Mouse (Mus musculus): ENCODE data around the gene Kif13a. TPM values are rescaled to one million over a fixed set of nuclear protein-coding genes. Genes with fewer than 3 reads are reported as not detected.
A peak's percentile ranks its signal among the peaks of the same experiment; 100 is the strongest.

The Kif13a gene
- total and polyA plus RNA-seq, 2 experiments from 2014 or later, result 13.3 to 21.6 TPM

DNA sequence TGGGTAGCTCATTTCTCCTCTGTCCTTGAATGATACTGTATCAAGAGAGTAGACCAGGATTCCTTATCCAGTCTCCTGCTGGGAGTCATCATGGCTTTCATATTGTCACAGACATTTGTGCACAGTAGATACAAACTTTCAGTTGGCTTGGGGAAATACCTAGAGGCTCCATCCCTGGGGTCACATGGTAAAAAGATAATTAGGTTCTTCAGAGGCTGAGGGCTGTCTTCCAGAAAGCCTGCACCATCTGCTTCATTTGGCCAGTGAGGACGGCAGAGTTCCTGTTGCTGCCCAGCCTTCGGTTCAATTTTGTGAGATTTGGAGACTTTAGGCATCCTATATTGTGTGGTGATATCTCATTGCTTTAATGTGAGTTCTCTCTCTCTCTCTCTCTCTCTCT is 69.8 kb downstream of the Kif13a start:
- H3K4me1 ChIP-seq (ENCODE audit: insufficient read depth, low read length), result no peaks in the 10 kb centered on the region
- H3K9me3 ChIP-seq (ENCODE audit: low read length), result no peaks in the 10 kb centered on the region
- H3K27ac ChIP-seq, result no peak overlapping the region
- no peak overlapping the region for H3K9ac ChIP-seq (replicated peaks; ENCODE audit: low read length)
- no peaks in the 10 kb centered on the region for H3K27me3 ChIP-seq (ENCODE audit: insufficient read depth, low read length)
- no peaks in the 10 kb centered on the region for H3K36me3 ChIP-seq (ENCODE audit: insufficient read depth, low read length)
- DNase-seq (ENCODE audit: low spot score), result peak; percentile 68
- TF ChIP-seq CTCF (IDR thresholded peaks at IDR 0.05; ENCODE audit: low read depth), result no peak
- peak; percentile 29; the same call in 1 of the 2 replicates for ATAC-seq
- WGBS, result 55% methylated on average over 2 of the region's 2 CpGs
- no peak overlapping the region for H3K4me2 ChIP-seq (ENCODE audit: low read depth, low read length)
- H3K4me3 ChIP-seq (ENCODE audit: low read length), result no peak overlapping the region

DNA sequence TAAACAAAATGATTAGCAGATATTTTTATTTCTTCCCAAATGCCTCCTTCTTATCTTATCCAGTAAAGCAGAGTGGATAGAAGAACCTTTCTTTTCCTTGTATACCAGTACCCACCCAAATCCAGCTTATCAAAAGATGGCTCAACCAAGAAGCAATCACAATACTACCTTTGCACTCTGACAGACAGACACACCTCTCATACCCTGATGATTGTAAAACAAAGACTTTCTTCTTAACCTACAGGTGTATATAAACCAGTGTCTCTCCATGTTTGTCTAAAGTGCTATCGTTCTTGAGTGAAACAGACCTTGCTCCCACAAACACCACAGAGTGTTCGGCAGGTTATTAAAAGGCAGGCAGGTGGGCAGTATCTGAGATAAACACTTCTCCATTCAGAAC is 70.5 kb downstream of the Kif13a start:
- no peak overlapping the region for H3K4me3 ChIP-seq (ENCODE audit: low read length)
- no peaks in the 10 kb centered on the region for H3K4me1 ChIP-seq (ENCODE audit: insufficient read depth, low read length)
- H3K9me3 ChIP-seq (ENCODE audit: low read length), result no peaks in the 10 kb centered on the region
- no peak overlapping the region for H3K27ac ChIP-seq
- ATAC-seq, result no peak
- H3K27me3 ChIP-seq (ENCODE audit: insufficient read depth, low read length), result no peaks in the 10 kb centered on the region
- TF ChIP-seq CTCF (IDR thresholded peaks at IDR 0.05; ENCODE audit: low read depth), result no peak
- H3K4me2 ChIP-seq (ENCODE audit: low read depth, low read length), result no peak overlapping the region
- WGBS, result 85% methylated on average over 2 of the region's 2 CpGs
- H3K9ac ChIP-seq (replicated peaks; ENCODE audit: low read length), result no peak overlapping the region
- DNase-seq (ENCODE audit: low spot score), result no peak
- no peaks in the 10 kb centered on the region for H3K36me3 ChIP-seq (ENCODE audit: insufficient read depth, low read length)

DNA sequence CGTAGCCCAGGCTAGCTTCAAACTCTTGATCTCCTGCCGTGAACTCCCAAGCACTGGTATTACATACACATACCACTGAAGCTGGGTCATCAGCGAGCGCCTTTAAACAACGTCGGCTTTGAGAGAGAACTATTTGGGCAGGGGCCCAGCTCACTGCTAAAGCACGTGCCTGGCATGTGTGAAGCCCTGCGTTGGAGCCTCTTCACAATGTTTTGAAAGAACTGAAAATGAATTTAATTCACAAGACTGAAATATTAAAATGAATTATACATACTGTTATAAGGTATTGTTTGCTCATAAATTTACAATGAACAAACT is 70.9 kb downstream of the Kif13a start:
- Histone ChIP-seq H3K4me2 (ENCODE audit: low read depth, low read length) (no peak overlapping the region), H3K4me1 (ENCODE audit: insufficient read depth, low read length) (no peaks in the 10 kb centered on the region), H3K9ac (replicated peaks; ENCODE audit: low read length) (no peak overlapping the region), H3K4me3 (ENCODE audit: low read length) (no peak overlapping the region), H3K36me3 (ENCODE audit: insufficient read depth, low read length) (no peaks in the 10 kb centered on the region), H3K27ac (no peak overlapping the region), H3K9me3 (ENCODE audit: low read length) (no peaks in the 10 kb centered on the region), H3K27me3 (ENCODE audit: insufficient read depth, low read length) (no peaks in the 10 kb centered on the region)
- DNase-seq (ENCODE audit: low spot score) (peak; percentile 38), ATAC-seq (no peak)
- TF ChIP-seq CTCF (IDR thresholded peaks at IDR 0.05; ENCODE audit: low read depth), result no peak
- 64% methylated on average over 8 of the region's 8 CpGs for WGBS

DNA sequence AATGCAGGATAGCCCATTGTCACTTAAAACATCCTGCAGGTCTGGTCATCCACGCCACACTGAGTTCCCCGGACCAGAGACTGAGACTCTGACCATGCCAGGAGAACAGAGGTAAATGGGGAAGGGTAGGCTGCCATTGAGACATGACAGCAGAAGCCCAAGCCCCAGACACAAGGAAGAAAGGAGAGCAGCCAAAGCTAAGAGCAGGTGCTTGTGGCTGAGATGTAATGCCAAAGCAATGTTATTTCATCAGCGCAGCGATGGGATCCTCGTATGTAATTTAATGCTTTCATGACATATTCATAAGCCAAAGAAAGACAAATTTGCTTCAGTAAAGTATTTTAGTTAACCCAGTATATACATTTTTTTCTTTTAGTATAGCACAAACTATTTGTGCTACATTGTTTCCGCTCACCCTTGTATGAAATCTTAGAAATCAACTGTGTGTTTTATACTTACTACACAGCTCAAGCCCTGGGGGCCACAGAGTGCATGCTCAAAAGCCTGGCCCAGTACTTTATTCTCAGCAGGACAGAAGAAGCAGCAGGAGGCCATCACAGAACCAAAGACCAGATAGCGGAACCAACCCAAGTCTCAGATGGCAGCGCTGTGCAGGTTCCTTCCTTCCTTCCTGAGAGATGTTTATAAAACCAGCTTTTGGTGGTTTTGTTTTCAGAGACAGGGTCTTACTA is 71.4 kb downstream of the Kif13a start:
- WGBS, result 77% methylated on average over 8 of the region's 8 CpGs
- ATAC-seq (no peak), DNase-seq (ENCODE audit: low spot score) (no peak)
- H3K4me2 ChIP-seq (ENCODE audit: low read depth, low read length), result no peak overlapping the region
- no peak overlapping the region for H3K27ac ChIP-seq
- no peaks in the 10 kb centered on the region for H3K4me1 ChIP-seq (ENCODE audit: insufficient read depth, low read length)
- H3K27me3 ChIP-seq (ENCODE audit: insufficient read depth, low read length), result no peaks in the 10 kb centered on the region
- no peak overlapping the region for H3K9ac ChIP-seq (replicated peaks; ENCODE audit: low read length)
- no peak overlapping the region for H3K4me3 ChIP-seq (ENCODE audit: low read length)
- no peak for TF ChIP-seq CTCF (IDR thresholded peaks at IDR 0.05; ENCODE audit: low read depth)
- H3K36me3 ChIP-seq (ENCODE audit: insufficient read depth, low read length), result no peaks in the 10 kb centered on the region
- H3K9me3 ChIP-seq (ENCODE audit: low read length), result no peaks in the 10 kb centered on the region

DNA sequence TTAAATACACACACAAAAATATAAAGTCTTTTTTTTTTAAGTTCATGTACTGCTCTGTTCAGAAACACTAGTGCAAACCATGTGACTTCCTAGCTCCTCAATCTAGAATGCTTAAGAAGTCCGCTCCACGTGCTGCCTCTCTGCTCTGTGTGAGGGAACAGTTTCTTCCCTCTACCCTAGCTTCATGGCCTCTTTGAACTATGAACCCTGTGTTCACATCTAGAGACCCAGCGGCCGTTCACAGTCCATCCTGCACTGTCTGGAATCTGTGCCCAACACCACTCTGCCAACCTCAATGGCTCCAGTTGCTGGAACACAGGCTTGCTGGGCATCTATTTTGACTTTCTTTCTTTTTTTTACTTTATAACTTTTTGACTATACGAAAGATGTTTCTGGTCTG is 75.2 kb downstream of the Kif13a start:
- Histone ChIP-seq H3K9me3 (ENCODE audit: low read length) (no peaks in the 10 kb centered on the region), H3K27me3 (ENCODE audit: insufficient read depth, low read length) (no peaks in the 10 kb centered on the region), H3K27ac (no peak overlapping the region), H3K4me2 (ENCODE audit: low read depth, low read length) (no peak overlapping the region), H3K9ac (replicated peaks; ENCODE audit: low read length) (no peak overlapping the region), H3K4me3 (ENCODE audit: low read length) (no peak overlapping the region), H3K36me3 (ENCODE audit: insufficient read depth, low read length) (no peaks in the 10 kb centered on the region), H3K4me1 (ENCODE audit: insufficient read depth, low read length) (no peaks in the 10 kb centered on the region)
- no peak for ATAC-seq
- WGBS, result 87% methylated on average over 5 of the region's 5 CpGs
- TF ChIP-seq CTCF (IDR thresholded peaks at IDR 0.05; ENCODE audit: low read depth), result no peak
- DNase-seq (ENCODE audit: low spot score), result no peak

DNA sequence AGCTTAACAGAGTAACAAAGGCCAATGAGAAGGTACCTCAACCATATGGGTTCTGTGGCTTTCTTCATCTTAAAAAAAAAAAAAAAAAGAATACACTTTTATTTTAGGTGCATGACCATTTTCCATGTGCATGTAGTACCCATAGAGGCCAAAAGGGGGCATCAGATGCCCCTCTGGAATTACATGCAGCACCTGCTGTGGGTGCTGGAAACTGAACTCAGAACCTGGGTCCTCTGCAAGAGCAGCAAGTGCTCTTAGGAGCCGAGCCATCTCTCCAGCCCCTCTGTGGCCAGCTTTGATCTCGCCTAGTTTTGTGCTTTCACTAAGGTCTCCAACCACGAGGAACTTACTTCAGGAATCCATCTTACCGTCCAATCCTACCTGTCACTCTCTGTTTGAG is 77.2 kb downstream of the Kif13a start:
- no peaks in the 10 kb centered on the region for H3K4me1 ChIP-seq (ENCODE audit: insufficient read depth, low read length)
- no peak overlapping the region for H3K9ac ChIP-seq (replicated peaks; ENCODE audit: low read length)
- no peak overlapping the region for H3K4me3 ChIP-seq (ENCODE audit: low read length)
- no peaks in the 10 kb centered on the region for H3K9me3 ChIP-seq (ENCODE audit: low read length)
- no peak for ATAC-seq
- H3K27ac ChIP-seq, result no peak overlapping the region
- H3K4me2 ChIP-seq (ENCODE audit: low read depth, low read length), result no peak overlapping the region
- H3K27me3 ChIP-seq (ENCODE audit: insufficient read depth, low read length), result no peaks in the 10 kb centered on the region
- no peaks in the 10 kb centered on the region for H3K36me3 ChIP-seq (ENCODE audit: insufficient read depth, low read length)
- DNase-seq (ENCODE audit: low spot score), result no peak
- peak; percentile 24; the same call in 1 of the 2 replicates for TF ChIP-seq CTCF (IDR thresholded peaks at IDR 0.05; ENCODE audit: low read depth)
- 95% methylated on average over 4 of the region's 4 CpGs for WGBS

DNA sequence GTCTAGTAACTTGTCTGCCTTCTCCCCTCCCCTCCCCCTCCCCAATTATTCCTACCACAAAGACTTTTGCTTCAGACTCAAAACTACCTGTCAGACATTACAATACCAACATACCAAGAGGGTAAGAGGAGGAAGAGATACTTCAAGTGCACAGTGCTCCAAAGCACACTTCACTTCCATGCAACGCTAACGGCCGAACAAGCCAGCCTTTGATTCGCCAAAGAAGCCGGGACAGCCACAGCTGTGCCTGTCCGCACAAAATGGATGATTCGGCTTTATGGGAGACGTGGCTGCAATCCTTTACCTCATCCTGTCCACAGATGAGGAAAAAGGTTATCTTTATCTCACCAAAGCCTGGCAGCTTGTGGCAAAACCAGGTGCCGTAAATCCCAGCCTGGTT is 84.2 kb downstream of the Kif13a start:
- Histone ChIP-seq H3K4me3 (ENCODE audit: low read length) (no peak overlapping the region), H3K9me3 (ENCODE audit: low read length) (no peaks in the 10 kb centered on the region), H3K36me3 (ENCODE audit: insufficient read depth, low read length) (no peaks in the 10 kb centered on the region), H3K27ac (no peak overlapping the region), H3K4me2 (ENCODE audit: low read depth, low read length) (no peak overlapping the region), H3K4me1 (ENCODE audit: insufficient read depth, low read length) (no peaks in the 10 kb centered on the region), H3K27me3 (ENCODE audit: insufficient read depth, low read length) (no peaks in the 10 kb centered on the region), H3K9ac (replicated peaks; ENCODE audit: low read length) (no peak overlapping the region)
- ATAC-seq (no peak), DNase-seq (ENCODE audit: low spot score) (no peak)
- WGBS, result 79% methylated on average over 9 of the region's 9 CpGs
- TF ChIP-seq CTCF (IDR thresholded peaks at IDR 0.05; ENCODE audit: low read depth), result no peak

All from hindbrain, postnatal 0 days (tissue).